Mouse (Mus musculus): ENCODE results near the gene 3830417A13Rik. TPM values are rescaled to one million over a fixed set of nuclear protein-coding genes. Genes with fewer than 3 reads are reported as not detected.

Gene 3830417A13Rik
- polyA plus RNA-seq (2014; fragmentation: Nextera tagmentation; extraction: Ambion mirVana) = 0.47 and 0.71 TPM in 2 replicates

- Histone ChIP-seq H3K36me3 (ENCODE audit: control insufficient read depth, insufficient read depth, low read length) (no peaks in the 10 kb centered on the region), H3K4me1 (ENCODE audit: control insufficient read depth, insufficient read depth, low read length) (no peaks in the 10 kb centered on the region), H3K9me3 (ENCODE audit: control insufficient read depth, low read length) (no peaks in the 10 kb centered on the region), H3K9ac (ENCODE audit: low read length) (no peak within 1 kb of the TSS), H3K27me3 (ENCODE audit: control insufficient read depth, insufficient read depth, low read length) (no peaks in the 10 kb centered on the region), H3K4me2 (no peak within 1 kb of the TSS), H3K27ac (ENCODE audit: low read depth, low read length) (no peak within 1 kb of the TSS), H3K4me3 (ENCODE audit: low read depth, low read length) (no peak within 1 kb of the TSS)
- DNase-seq (ENCODE audit: low spot score, missing footprints) = no peak
- 91% methylated on average over 11 of the region's 11 CpGs for WGBS
- no peak for ATAC-seq (ENCODE audit: low FRiP score)
Observed at GRCm38 (mm10) chrX:64173248-64173647, at the start of gene 3830417A13Rik. Gene 3830417A13Rik, plus strand, starts transcription at chrX:64173548.

GRCm38 (mm10) chrX:64152098-64152497, 21.2 kb upstream of the 3830417A13Rik start, which contains the start of gene Gm6760:
Gene Gm6760, minus strand, starts transcription at chrX:64152198.
- WGBS = 75% methylated on average over 2 of the region's 2 CpGs
- H3K4me1 ChIP-seq (ENCODE audit: control insufficient read depth, insufficient read depth, low read length) = no peaks in the 10 kb centered on the region
- ATAC-seq (ENCODE audit: low FRiP score) = no peak
- no peaks in the 10 kb centered on the region for H3K9me3 ChIP-seq (ENCODE audit: control insufficient read depth, low read length)
- H3K36me3 ChIP-seq (ENCODE audit: control insufficient read depth, insufficient read depth, low read length) = no peaks in the 10 kb centered on the region
- H3K4me2 ChIP-seq = no peak within 1 kb of the TSS
- no peak within 1 kb of the TSS for H3K4me3 ChIP-seq (ENCODE audit: low read depth, low read length)
- no peak within 1 kb of the TSS for H3K9ac ChIP-seq (ENCODE audit: low read length)
- H3K27ac ChIP-seq (ENCODE audit: low read depth, low read length) = no peak within 1 kb of the TSS
- no peak for DNase-seq (ENCODE audit: low spot score, missing footprints)
- H3K27me3 ChIP-seq (ENCODE audit: control insufficient read depth, insufficient read depth, low read length) = no peaks in the 10 kb centered on the region

GRCm38 (mm10) chrX:64181246-64181645, 7.9 kb downstream of the 3830417A13Rik start:
- H3K36me3 ChIP-seq (ENCODE audit: control insufficient read depth, insufficient read depth, low read length) = no peaks in the 10 kb centered on the region
- H3K27ac ChIP-seq (ENCODE audit: low read depth, low read length) = no peak overlapping the region
- H3K9ac ChIP-seq (ENCODE audit: low read length) = no peak overlapping the region
- DNase-seq (ENCODE audit: low spot score, missing footprints) (no peak), ATAC-seq (ENCODE audit: low FRiP score) (no peak)
- no peaks in the 10 kb centered on the region for H3K4me1 ChIP-seq (ENCODE audit: control insufficient read depth, insufficient read depth, low read length)
- H3K4me2 ChIP-seq = no peak overlapping the region
- no peaks in the 10 kb centered on the region for H3K9me3 ChIP-seq (ENCODE audit: control insufficient read depth, low read length)
- no peaks in the 10 kb centered on the region for H3K27me3 ChIP-seq (ENCODE audit: control insufficient read depth, insufficient read depth, low read length)
- no peak overlapping the region for H3K4me3 ChIP-seq (ENCODE audit: low read depth, low read length)

Other genes starting within 250 kb of the 3830417A13Rik start
- not detected in 2 replicates for gene Gm6760, start 21.4 kb upstream of the 3830417A13Rik start, polyA plus RNA-seq (2014; fragmentation: Nextera tagmentation; extraction: Ambion mirVana)
- gene Slitrk4, start 103.4 kb downstream of the 3830417A13Rik start, polyA plus RNA-seq (2014; fragmentation: Nextera tagmentation; extraction: Ambion mirVana) = 3.3 and 4.7 TPM in 2 replicates